Mouse (Mus musculus): ENCODE results near the gene Stk16.

- TF ChIP-seq TAL1 (IDR thresholded peaks at IDR 0.05; ENCODE audit: low read length) (no peak), GATA1 (IDR thresholded peaks at IDR 0.05; ENCODE audit: low read length) (no peak)
These were observed 18.8 kb upstream of the Stk16 start, which contains the start of the genes Ankzf1 and Atg9a for GRCm38 (mm10) chr1:75191622-75192402.
